Mouse (Mus musculus) adrenal gland, adult 18-20 months (tissue): ENCODE measurements at regions not wholly inside any gene's neighbourhood (a gene's known extent, or its start where the extent isn't known, plus 50 kb on each side); places are given as distances from the start of the nearest gene placed in this dataset.

ENCODE experiments used
- DNase-seq, 2 experiments: peaks; one replicate each; pipeline ENCODE4 v3.0.0; 2021 to 2022; ENCODE audit warnings: low spot score in 2 of 2

GRCm38 (mm10) chr3:151160516-151160915, 277.2 kb upstream of the Adgrl4 start:
- no peak for DNase-seq

- no peak for DNase-seq
Observed at GRCm38 (mm10) chr3:151182132-151182531, 255.6 kb upstream of the Adgrl4 start.

GRCm38 (mm10) chr3:151192092-151192491, 245.6 kb upstream of the Adgrl4 start:
- DNase-seq: no peak

GRCm38 (mm10) chr3:151210978-151211377, 226.7 kb upstream of the Adgrl4 start:
- DNase-seq: no peak

GRCm38 (mm10) chr3:151216764-151217502, 220.8 kb upstream of the Adgrl4 start:
- DNase-seq: no peak

GRCm38 (mm10) chr3:151222407-151222806, 215.3 kb upstream of the Adgrl4 start:
- DNase-seq: no peak

- no peak for DNase-seq
Observed at GRCm38 (mm10) chr3:151252458-151252857, 185.2 kb upstream of the Adgrl4 start.

GRCm38 (mm10) chr3:151262821-151263220, 174.9 kb upstream of the Adgrl4 start:
- DNase-seq: no peak

GRCm38 (mm10) chr3:151265658-151266057, 172.0 kb upstream of the Adgrl4 start:
- DNase-seq: no peak

- no peak for DNase-seq
Observed at GRCm38 (mm10) chr3:151269514-151269913, 168.2 kb upstream of the Adgrl4 start.

GRCm38 (mm10) chr3:151283829-151284228, 153.9 kb upstream of the Adgrl4 start:
- no peak for DNase-seq

- DNase-seq: peak; percentile 25 to 27
Observed at GRCm38 (mm10) chr3:151293981-151294605, 143.6 kb upstream of the Adgrl4 start.

GRCm38 (mm10) chr3:151294606-151295005, 143.1 kb upstream of the Adgrl4 start:
- no peak for DNase-seq

- no peak for DNase-seq
Observed at GRCm38 (mm10) chr3:151295027-151295426, 142.7 kb upstream of the Adgrl4 start.

GRCm38 (mm10) chr3:151298325-151298724, 139.4 kb upstream of the Adgrl4 start:
- no peak for DNase-seq

GRCm38 (mm10) chr3:151305402-151305801, 132.3 kb upstream of the Adgrl4 start:
- DNase-seq: no peak

GRCm38 (mm10) chr3:151307975-151308374, 129.7 kb upstream of the Adgrl4 start:
- no peak for DNase-seq

- no peak for DNase-seq
Observed at GRCm38 (mm10) chr3:151323835-151324234, 113.9 kb upstream of the Adgrl4 start.

- DNase-seq: no peak
Observed at GRCm38 (mm10) chr3:151329801-151330200, 107.9 kb upstream of the Adgrl4 start.

GRCm38 (mm10) chr3:151331906-151332305, 105.8 kb upstream of the Adgrl4 start:
- DNase-seq: no peak

GRCm38 (mm10) chr3:151332317-151332687, 105.4 kb upstream of the Adgrl4 start:
- no peak for DNase-seq

GRCm38 (mm10) chr3:151332688-151333452, 104.8 kb upstream of the Adgrl4 start:
- DNase-seq: no peak
